Mouse (Mus musculus) spleen, adult 2 months (tissue): Measurements from ENCODE around the gene Enah.

Experiments used
- CTCF ChIP-seq: fragments of 200-500 bp; IDR thresholded peaks from 2 replicates; pipeline ENCODE4 v1.5.1; 2011; ENCODE audit warnings: mild to moderate bottlenecking, inconsistent platforms; ENCODE audit not compliant: insufficient read depth, insufficient read length, insufficient replicate concordance; ENCODE audit errors: extremely low read depth
- POLR2A ChIP-seq: fragments of 200-500 bp; IDR thresholded peaks from 2 replicates; pipeline ENCODE4 v1.6.1; 2011; ENCODE audit warnings: low read depth, low read length, inconsistent platforms

DNA sequence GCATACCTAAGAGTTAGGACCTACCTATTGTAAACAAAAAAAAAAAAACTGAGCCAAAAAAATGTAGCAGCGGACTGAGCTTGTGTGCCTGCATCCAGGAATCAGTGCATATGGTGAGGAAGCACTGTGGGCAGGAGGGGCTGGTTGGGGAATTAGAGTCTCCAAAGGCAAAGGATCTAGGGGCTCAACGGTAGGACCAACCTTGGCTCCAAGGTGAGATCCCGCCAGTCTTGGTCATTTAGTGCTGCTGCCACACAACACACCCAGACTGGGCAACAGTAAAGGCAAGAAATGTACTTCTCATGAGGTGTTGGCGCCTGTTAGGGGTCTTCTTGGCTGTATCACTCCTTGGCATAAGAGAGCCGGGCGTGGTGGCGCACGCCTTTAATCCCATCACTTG lies 43.0 kb upstream of the Enah start:
- TF ChIP-seq CTCF, result no peak
- TF ChIP-seq POLR2A, result no peak
